Mouse (Mus musculus) myocyte (in vitro differentiated cells): ENCODE results near the gene Yif1b.

Source experiments
- E2F4 ChIP-seq: IDR thresholded peaks from one replicate; pipeline ENCODE4 v1.6.1; 2011; ENCODE audit warnings: mild to moderate bottlenecking, control low read depth, moderate library complexity; ENCODE audit not compliant: insufficient read depth
- POLR2A ChIP-seq: IDR thresholded peaks from one replicate; pipeline ENCODE4 v1.6.1; 2011; ENCODE audit warnings: low read depth, mild to moderate bottlenecking, control low read depth, moderate library complexity; ENCODE audit not compliant: insufficient read length
- TCF12 ChIP-seq: IDR thresholded peaks from one replicate; pipeline ENCODE4 v1.6.1; 2011; ENCODE audit warnings: mild to moderate bottlenecking, control low read depth; ENCODE audit not compliant: poor library complexity, insufficient read depth, severe bottlenecking
- USF1 ChIP-seq: IDR thresholded peaks from one replicate; pipeline ENCODE4 v1.6.1; 2011; ENCODE audit warnings: low read depth, mild to moderate bottlenecking, control low read depth, moderate library complexity

- TF ChIP-seq USF1 (no peak), E2F4 (no peak), TCF12 (no peak), POLR2A (no peak)
Observed at GRCm38 (mm10) chr7:29246015-29246414, 7.9 kb downstream of the Yif1b start.
